Mouse (Mus musculus): ENCODE measurements around the gene Sdk1.
A peak's percentile ranks its signal among the peaks of the same experiment; 100 is the strongest.

Gene Sdk1

DNA sequence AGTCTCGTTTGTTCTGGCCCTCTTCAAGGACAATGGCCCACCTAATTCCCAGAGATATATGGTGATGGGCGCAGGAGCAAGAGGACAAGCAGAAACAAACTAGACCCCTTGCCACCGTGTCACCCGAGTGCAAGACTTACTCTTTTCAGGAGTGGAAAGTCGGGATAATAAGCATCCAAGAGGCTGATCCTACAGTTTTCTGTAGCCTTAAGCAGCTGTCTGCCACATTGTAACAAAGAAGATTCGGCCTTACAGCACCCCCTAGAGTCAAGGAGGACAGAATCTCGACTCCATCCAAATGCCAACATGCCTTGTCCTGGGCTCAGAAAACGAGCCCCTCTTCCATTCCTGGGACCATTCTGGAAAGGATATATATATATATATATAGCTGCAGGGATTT, 669.6 kb downstream of the Sdk1 start:
- DNase-seq = no peak

DNA sequence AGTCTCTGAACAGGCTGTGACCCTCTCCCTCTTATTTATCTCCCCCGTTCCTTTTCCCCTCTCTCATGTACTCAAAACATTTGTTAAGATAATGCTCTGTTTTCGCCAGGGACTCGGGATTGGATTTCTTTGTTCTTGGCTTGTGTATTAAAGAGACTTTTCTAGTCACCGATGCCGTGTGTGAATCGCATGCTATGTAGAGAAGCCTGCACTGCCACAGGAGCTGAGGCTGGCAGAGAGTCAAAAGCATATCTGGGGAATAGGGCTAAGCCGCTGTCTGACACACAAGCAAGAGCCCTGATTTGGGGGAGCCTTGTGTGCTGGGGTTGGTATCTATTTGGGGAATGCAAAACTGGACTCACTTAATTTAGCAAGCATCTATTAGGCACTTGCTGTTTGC, 671.6 kb downstream of the Sdk1 start:
- no peak for DNase-seq

DNA sequence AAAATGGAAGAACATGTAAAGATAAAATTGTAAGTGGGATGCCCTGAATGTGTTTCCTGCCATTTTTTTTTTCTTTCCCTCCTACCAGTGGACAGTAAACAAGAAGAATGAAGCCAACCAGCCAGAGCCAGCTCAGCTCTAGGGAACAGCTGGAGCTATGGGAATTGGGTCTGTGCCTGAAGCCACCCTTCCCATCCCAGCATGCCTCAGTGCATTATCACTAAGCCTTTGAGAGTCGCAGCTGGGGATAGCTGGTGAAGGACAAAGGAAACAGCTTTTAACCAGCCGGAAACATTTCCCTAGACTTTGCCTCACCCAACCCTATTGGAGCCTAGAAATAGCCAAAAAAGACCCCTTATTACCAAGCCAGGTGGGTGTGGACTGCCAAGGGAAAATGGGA, 675.7 kb downstream of the Sdk1 start:
- no peak for DNase-seq

DNA sequence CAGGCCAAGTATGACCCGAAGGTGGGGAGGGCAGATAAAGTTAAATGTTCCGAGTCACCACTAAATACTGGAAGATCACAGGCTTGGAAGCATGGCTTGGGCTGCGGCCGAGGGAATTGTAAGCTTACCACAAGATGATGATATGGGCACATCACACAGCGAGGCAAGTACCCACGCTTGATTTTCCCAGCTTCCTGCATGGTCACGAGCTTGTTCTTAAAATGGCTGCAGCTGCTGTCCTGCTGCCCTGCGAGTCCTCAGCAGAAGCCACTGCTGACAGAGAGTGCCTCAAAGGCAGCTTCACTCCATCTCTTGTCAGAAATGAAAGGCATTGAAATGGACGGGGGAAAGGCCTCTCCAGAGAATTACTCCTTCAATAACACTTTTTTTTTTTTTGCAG, 697.7 kb downstream of the Sdk1 start:
- no peak for DNase-seq

DNA sequence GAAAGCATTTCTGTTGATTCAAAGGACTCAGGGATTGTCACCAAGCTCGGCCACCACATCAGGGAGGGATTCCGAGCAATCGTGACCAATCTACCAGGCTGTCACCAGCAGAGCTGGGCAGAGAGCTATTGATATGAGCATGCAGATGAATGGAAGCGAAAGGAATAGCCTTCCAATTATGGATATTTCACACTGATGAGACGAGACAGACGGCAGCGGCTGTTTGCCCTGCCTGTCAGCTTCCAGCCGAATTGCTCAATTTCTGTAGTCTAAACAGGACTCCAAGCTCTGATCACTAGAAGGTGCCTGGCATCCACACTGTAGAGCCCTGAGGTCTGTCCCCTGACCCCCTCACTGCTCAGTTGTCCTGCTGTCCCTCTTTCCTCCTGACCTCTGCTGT, 699.3 kb downstream of the Sdk1 start:
- no peak for DNase-seq

DNA sequence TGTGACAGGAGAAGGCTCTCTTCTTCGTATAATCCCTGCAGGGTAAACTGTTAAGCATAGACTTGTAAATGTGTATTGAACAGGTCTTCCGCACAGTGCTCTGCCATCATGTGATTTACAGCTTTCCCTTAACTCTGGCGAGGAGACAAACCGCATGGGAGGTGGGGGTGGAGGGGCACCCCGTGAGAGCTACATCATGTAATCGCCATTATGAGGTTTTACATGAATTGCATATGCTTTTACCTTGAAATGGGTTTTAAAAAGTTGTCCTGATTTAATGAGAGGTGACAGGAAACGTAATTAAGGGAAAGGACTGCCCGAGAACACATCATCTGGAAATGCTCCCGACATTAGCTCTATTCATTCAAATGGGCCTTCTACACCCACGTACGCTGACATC, 709.5 kb downstream of the Sdk1 start:
- no peak for DNase-seq

DNA sequence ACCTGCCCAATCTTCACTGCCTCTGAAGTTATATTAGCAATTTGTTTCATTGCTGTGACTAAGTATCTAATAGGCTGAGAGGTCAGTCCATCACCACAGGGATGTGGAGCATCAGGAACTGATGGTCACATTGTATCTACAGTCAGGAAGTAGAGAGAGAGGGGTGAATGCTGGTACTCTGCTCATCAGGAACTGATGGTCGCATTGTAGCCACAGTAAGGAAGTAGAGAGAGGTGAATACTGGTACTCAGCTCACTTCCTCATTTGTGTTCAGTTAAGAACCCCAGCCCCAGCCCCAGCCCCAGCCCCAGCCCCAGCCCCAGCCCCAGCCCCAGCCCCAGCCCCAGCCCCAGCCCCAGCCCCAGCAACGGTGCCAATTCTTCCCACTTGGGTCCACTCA, 711.0 kb downstream of the Sdk1 start:
- no peak for DNase-seq

DNA sequence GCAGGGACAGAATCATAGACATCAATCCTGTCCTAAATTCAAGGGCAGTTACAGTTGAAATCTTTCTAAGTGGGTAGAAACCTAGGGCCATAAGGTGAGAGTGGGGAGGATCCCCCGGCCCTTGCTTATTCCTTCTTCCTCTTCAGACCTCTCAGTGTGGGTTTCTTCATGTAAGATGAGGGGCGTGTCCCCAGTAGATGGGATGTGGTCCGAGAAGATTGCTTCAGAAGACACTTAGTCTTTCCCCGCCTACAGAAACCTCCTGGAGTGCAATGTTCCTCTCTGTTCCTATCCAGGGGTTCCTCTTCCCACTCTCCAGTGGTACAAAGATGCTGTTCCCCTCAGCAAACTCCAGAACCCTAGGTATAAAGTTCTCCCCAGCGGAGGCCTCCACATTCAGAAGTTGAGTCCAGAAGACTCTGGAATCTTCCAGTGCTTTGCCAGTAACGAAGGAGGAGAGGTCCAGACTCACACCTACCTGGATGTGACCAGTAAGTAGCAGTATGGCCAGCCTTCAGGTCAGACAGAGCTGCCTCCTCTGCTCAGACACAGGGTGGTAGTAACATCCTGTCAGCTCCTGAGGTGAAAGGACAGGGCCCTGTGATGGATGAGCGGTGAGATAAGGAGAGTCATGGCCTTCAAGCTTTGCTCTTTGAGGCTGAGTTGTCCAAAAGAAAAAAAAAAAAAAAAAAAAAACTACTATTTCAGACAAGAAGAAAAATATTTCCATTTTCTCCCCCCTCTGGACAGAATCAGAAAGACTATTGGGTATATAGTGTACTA, 711.6 kb downstream of the Sdk1 start:
- DNase-seq = no peak

DNA sequence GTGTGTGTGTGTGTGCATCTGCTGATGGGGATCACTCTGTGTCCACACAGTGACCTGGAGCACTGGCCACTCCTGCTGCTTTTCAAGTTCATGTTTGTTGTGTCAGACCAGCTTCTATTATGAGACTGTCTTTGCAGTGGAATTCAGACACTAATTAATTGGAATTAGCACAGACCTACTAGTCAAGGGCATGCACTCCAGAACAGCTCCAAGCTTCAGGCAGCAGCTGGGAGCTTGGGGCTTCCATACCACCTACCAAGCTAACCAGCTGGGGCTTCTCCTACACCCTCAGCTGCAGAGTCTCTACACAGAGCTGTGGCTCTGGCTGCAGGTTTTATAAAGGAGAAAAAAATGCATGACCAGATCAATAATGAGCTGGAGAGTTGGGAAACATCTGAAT, 729.8 kb downstream of the Sdk1 start:
- no peak for DNase-seq

DNA sequence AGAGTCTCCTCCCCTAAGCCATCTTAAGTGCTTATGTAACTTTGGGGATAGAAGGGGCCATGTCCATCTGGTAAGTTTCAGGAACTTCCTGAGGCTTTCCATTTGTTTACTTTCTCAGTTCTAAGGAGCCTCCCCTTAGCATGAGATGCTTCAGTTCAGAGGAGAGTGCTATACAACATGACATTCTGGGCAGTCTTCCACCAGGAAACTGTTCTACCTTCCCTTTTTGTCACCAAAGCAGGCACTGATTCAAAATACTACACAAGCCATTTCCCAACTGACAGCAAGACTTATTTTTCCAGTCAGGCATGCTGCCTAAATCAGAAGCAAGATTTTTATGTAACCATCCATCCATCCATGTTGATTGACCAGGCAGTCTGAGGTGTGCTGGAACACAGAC, 738.2 kb downstream of the Sdk1 start:
- no peak for DNase-seq

DNA sequence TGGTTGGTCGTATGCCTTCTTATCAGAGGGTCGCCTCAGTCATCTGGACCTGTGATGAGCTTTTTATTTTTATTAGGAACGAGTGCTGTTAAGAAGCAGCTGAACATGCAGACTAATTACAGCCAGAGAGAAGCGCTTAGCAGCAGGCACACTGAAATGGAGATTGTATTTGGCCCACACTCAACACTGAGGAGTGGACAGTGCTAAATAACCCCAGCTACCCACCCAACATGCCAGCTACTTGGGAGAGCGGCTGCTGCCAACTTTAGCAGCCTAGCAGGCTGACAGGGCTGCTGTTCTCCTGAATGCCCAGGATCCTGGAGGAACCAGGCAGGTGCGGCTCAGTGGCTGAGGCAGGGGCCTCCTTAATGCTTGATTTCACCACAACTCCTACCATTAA, 739.5 kb downstream of the Sdk1 start:
- no peak for DNase-seq

DNA sequence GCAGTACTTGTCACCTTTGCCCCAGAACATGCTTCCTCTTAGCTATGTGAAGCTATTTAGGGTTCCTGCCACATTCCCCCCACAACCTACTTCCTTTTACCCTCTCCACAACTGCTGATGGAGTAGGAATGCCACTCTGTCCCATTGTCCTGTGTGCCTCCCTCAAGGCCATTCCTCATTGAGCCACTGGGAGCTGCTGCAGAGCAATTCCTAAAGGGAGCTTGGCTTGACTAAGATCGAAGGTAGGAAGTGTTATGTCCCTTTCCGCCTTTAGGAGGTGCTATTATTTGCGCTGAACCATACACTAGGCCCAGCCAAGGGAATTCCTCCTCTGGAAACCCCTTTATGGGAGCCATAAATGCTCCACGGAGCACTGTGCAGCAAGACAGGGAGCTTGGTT, 743.0 kb downstream of the Sdk1 start:
- DNase-seq = no peak

DNA sequence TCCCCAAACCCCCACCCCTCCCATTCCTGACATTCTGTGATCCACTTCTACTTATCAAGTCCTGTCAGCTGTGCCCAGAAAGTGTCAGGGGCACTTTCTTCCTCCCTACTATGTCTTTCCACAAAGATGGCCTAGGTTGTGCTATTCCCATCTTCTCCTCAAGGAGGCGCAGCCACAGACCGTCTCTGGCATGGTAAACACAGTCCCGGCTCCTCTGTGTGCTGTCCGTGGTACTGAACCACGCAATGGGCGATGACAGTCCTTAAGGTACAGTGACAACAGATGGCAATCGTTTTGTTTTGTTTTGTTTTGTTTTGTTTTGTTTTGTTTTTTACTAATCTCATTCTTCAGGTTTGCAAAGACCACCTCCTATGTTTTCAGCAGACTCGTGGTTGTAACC, 743.7 kb downstream of the Sdk1 start:
- peak; percentile 9 to 49 for DNase-seq

DNA sequence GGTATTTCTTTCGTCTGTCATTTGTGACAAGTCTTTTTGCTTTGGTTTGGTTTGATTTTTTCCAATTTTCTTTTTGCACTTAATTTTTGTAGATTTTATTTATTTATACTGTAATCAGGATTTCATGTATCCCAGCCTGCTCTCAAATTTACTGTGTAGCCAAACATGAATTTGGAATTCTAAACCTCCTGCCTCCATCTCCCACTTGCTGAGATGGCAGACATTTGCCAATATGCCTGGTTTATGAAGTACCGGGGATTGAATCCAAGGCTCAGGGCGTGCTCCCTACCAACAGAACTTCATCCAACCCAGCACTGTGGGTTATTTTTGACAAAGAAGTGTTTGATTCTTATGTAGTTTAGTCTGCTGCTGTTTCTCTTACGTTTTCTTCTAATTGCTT, 744.3 kb downstream of the Sdk1 start:
- no peak for DNase-seq

DNA sequence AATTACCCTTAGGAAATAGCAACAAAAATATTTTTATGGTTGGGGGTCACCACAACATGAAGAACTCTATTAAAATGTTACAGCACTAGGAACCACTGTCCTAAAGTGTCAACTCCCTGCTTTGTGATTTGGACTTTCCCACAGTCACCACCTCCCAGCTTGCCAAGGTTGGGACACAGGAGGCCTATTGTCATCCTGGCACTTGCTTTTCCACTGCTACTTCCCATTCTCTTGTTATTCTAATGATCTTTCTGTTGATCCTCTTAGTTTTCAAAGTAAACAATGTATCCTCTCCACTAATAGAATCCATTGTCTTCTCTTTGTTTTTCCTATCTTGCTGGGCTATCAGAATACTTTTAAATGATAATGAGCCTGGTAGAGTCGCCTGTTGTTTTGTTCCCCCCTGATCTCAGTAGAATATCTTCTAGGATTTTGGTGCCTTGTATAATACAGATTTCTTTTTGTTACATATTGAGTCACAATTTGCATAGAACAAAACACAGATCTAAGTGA, 746.1 kb downstream of the Sdk1 start:
- no peak for DNase-seq

DNA sequence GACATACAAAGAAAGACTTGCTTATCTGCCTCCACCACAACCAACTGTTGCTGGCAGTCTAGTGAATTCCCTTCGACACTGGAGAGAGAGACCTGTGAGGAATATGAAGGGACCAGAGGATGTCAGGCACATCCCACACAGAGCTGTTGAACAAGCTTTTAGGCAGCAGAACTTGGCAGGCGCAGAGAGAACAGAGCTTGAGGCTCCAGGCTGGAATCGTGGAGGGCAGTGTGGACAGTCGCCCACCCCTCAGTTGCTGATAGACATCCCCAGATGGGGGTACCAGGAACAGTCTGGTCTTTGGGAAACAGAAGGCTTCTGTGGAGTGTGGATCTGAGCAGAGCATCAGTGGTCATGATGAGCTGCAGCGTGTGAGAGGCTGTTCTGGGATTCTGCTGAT, 747.4 kb downstream of the Sdk1 start:
- DNase-seq = no peak

DNA sequence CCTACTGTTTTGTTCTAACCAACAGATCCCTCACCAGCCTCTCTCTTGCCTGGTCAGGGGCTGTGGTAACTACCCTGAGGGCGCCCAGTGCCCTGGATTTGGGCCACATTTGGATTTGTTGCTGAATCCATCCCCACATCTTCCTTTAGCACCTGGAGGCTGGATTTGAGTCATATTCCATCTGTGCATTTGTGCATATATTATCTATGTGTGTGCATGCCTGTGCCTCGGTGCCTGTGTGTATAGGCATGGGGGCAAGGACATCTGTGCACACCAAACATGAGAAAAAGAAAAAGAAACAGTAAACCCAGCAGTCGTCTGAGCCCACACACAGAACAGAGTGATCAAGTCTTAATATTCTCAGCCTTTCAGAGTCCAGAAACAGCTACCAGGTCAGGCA, 752.9 kb downstream of the Sdk1 start:
- no peak for DNase-seq

DNA sequence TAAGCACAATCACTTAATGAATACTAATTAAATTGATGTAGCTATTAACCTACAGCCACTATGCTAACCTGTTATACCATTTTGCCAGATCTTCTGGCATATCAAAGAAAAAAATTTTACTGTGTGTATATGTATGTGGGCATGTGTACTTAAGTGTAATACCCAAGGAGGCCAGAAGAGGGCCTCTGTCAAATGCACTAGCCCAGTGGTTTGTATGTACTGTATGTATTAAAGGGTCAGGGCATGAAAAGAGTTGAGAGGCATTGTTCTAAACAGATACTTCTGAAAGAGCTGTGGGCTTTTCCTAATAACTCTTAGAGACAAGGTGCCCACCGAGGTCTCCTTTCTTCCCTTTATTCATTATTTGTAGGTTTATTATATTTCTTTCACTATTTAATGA, 759.0 kb downstream of the Sdk1 start:
- no peak for DNase-seq

DNA sequence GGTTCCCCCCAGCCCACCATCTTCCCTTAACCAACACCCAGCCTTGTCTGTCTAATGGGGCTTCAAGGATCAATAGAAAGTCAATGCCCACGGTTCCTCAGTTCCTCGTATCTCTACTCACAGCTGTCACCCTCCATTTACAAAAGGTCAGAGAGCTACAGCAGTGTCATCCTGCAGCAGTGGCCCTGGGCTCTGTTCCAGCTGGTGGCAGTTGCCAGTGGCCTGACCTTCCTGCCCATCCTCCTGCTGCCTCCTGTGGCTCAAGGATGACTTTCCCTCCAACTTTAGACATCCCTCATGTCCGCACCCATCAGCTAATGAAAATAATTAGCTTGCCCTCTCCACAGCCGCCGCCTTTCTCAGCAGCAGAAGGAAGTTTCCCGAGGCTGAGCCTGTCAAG, 759.8 kb downstream of the Sdk1 start:
- no peak for DNase-seq

DNA sequence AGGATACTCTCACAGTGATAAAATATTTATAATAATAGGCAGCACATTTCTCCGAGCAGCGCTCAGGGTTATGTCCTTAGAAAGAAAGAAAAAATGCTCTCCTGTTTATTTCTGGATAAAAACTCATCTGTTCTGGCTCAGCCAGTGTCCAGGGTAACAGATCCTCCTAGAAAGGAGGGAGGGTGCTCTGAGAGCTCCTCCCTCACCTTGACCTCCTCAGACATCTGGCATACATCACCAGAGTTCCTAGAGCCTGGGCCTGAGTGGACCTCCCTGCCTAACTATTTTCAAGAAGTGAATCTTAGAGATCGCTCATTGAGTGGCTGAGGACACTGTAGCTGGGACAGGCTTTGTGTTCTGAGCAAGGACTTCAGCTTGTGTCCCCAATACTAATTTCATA, 760.7 kb downstream of the Sdk1 start:
- DNase-seq = no peak

DNA sequence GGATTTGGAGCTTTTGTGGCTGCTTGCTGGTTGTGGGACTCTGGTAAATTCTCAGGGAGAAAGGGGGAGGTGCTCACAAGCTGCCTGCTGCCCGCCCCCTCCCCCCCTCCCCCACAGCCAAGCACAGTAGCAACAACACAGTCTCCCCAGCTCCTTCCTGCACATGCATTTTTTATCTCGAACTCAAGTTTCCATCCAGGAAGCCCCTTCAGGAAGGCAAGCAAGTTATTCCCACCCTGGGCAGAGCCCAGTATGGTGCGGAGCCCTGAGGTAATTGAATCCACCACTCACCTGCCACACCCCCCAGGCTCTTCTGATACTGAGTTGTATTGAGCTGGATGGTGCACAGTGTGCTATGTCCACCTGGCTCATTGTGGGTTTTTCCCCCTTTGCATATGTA, 768.9 kb downstream of the Sdk1 start:
- DNase-seq = no peak

DNA sequence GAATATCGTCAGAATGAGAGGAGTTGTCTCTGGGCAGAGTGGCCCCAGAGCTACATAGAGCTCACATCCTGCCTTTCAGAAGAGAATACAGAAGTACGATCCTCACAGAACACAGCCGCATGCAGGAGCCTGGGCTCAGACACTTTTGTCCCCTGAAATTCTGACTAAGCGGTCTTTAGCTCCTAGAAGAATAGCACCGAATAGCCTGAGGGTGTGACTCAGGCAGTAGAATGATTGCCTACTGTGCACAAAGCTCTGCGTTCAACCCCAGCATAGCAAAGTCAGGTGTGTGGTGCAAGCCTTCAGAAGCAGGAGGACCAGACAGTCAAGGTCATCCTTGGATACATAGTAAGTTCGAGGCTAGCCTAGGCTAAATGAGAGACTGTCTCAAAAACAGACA, 775.7 kb downstream of the Sdk1 start:
- DNase-seq = no peak

DNA sequence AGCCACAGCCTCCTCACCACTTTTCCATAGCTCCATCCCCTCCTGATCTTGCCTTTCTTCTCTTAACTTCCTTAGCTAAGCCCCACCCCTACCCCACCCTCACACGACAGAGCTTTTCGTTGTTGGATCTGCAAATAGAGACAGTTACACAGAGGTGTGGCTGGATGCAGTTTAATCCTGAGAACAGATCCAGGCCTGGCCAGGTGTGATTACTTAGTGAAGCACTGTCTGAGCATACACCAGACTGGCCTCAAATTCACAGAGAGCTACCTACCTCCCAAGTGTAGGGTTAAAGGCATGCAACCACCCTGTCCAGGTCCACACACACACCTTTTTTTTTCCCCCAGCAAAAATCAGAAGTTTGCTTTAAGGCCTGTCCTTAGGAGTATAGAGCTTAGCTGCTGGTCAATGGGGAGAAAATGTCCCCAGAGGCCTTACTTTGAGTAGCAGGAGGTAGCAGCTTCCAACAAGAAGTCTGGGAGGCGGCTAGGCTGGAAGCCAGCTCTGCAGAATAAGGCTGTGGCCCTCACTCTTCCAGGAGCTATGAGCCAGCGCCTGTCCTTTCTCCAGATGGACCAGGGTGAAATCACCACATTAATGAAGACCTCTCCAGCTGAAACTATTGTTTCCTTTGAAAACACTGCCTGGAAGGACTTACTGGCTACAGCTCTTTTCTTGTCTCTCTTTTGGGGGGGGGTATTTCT, 781.7 kb downstream of the Sdk1 start:
- DNase-seq = no peak

DNA sequence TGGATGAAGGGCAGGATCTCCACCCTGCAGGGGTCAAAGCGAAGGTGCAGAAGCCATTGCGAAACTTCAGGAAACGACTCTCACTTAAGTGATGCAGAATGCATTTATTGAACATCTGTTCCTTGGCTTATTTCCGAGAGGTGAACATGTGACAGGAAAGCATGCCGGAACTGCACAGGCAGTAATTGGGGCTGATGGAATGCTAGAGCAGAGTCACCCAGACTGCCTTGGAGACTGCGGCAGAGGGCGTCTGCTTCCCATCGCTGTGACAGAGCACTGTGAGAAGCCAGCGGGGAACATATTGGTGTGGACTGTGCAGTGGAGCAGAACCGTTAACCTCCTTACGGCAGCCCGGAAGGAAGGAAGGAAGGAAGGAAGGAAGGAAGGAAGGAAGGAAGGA, 783.2 kb downstream of the Sdk1 start:
- no peak for DNase-seq

DNA sequence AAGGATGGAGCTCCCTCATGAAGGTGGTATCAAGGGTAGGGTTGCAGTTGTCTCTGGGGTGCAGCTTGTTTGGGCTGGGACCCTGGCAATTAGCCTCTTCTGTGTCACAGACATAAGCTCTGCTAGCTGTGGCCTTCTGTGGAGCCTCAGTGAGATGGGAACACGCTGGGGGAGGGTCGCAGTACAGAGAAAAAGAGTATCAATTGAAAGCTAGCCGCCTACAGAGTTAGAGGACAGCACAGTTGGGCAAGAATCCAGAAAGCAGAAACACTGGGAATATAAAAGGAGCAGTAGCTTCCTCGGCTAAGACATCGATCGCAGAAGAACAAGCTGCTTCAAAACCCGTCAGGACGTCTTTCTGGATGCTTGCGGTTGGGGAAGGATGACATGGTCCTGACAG, 795.2 kb downstream of the Sdk1 start:
- no peak for DNase-seq

Measured in spleen, adult 18-20 months (tissue).